Mouse (Mus musculus) forebrain, postnatal 0 days (tissue): Measurements from ENCODE around the gene Gm49368. TPM values are rescaled to one million over a fixed set of nuclear protein-coding genes. Genes with fewer than 3 reads are reported as not detected.

Experiments
- ATAC-seq: fragments of 200-750 bp; cut with Nextera tagmentation; 2 replicates; pipeline ENCODE4 v1.8.0; 2017; ENCODE audit warnings: mild to moderate bottlenecking, moderate library complexity
- DNase-seq: peaks from one replicate; pipeline ENCODE4 v3.0.0-alpha.2; 2015
- H3K27ac ChIP-seq: fragments of 300-500 bp; sonication (generic); 2 replicates; pipeline ENCODE4 v1.5.1; 2014; ENCODE audit warnings: low read depth, mild to moderate bottlenecking, antibody characterized with exemption, low read length, moderate library complexity, mixed read lengths
- H3K27me3 ChIP-seq: fragments of 300-500 bp; sonication (generic); 2 replicates; pipeline ENCODE4 v1.6.1; 2014; ENCODE audit warnings: mild to moderate bottlenecking, low read length, mixed read lengths; ENCODE audit not compliant: insufficient read depth
- H3K36me3 ChIP-seq: fragments of 300-500 bp; sonication (generic); 2 replicates; pipeline ENCODE4 v1.6.1; 2014; ENCODE audit warnings: mild to moderate bottlenecking, moderate library complexity; ENCODE audit not compliant: insufficient read depth
- H3K4me1 ChIP-seq: fragments of 300-500 bp; sonication (generic); 2 replicates; pipeline ENCODE4 v1.6.1; 2014; ENCODE audit warnings: antibody characterized with exemption; ENCODE audit not compliant: insufficient read depth
- H3K4me2 ChIP-seq: fragments of 300-500 bp; sonication (generic); 2 replicates; pipeline ENCODE4 v1.6.1; 2014; ENCODE audit warnings: low read depth, mild to moderate bottlenecking, moderate library complexity
- H3K4me3 ChIP-seq: fragments of 300-500 bp; sonication (generic); 2 replicates; pipeline ENCODE4 v1.5.1; 2014; ENCODE audit warnings: low read depth, low read length, mixed read lengths
- H3K9ac ChIP-seq: fragments of 300-500 bp; sonication (generic); 2 replicates; pipeline ENCODE4 v1.6.1; 2014; ENCODE audit warnings: mild to moderate bottlenecking
- H3K9me3 ChIP-seq: fragments of 300-500 bp; sonication (generic); 2 replicates; pipeline ENCODE4 v1.6.1; 2016; ENCODE audit warnings: low read length
- CTCF ChIP-seq: sonication (generic); IDR thresholded peaks from 2 replicates; pipeline ENCODE4 v1.5.1; 2016; ENCODE audit warnings: antibody characterized with exemption, control low read depth, low read depth
- WGBS: fragments of 180-500 bp; shearing (Covaris S2); extraction: QIAGEN DNeasy Blood & Tissue Kit; methylation state at CpG from one replicate; pipeline ENCODE4 v1.1.7; 2014; 5-methylcytosine and 5-hydroxymethylcytosine counted together
- polyA plus RNA-seq: library from polyadenylated mRNA; unstranded; fragments of >200 nt; fragmentation: Nextera tagmentation; extraction: Ambion mirVana; gene quantifications from 2 replicates; pipeline ENCODE4 v1.2.1, GENCODE M21; 2015
- total RNA-seq: library from RNA; depleted of rRNA; stranded (reverse); fragments of >200 nt; gene quantifications from 2 replicates; pipeline ENCODE4 v1.2.3, GENCODE M21; 2014

Gene Gm49368
- total and polyA plus RNA-seq, 2 experiments from 2014 or later, result not detected

DNA sequence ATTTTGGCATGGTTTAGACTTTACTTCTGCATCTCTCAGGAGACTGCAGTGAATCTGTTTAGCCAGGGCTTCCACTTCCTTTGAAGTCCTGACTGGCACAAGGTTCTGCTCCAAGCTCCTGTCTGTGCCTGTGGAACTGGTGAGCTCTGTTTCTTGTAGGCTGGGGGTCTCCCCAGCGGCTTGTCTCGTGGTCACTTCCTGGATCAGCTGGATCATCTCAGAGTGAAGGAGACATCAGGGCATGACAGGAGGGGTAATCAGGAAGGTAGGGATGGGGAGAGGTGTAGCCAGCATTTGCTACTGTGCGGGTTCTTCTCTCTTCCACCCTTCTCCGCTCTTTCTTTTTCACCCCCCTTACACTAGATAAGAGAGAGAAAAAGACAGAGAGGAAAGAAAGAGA lies 9.3 kb downstream of the Gm49368 start:
- TF ChIP-seq CTCF, result no peak
- H3K4me1 ChIP-seq, result no peaks in the 10 kb centered on the region
- H3K4me3 ChIP-seq, result no peak overlapping the region
- DNase-seq (no peak), ATAC-seq (no peak)
- no peak overlapping the region for H3K4me2 ChIP-seq
- no peaks in the 10 kb centered on the region for H3K36me3 ChIP-seq
- no peaks in the 10 kb centered on the region for H3K27me3 ChIP-seq
- H3K9ac ChIP-seq, result no peak overlapping the region
- no peaks in the 10 kb centered on the region for H3K9me3 ChIP-seq
- no peak overlapping the region for H3K27ac ChIP-seq
- 85% methylated on average over 4 of the region's 4 CpGs for WGBS

- DNase-seq (no peak), ATAC-seq (no peak)
- H3K27ac ChIP-seq, result no peak overlapping the region
- 80% methylated on average over 8 of the region's 8 CpGs for WGBS
- no peaks in the 10 kb centered on the region for H3K4me1 ChIP-seq
- H3K9ac ChIP-seq, result no peak overlapping the region
- H3K9me3 ChIP-seq, result no peaks in the 10 kb centered on the region
- TF ChIP-seq CTCF, result no peak
- no peak overlapping the region for H3K4me2 ChIP-seq
- no peaks in the 10 kb centered on the region for H3K36me3 ChIP-seq
- no peaks in the 10 kb centered on the region for H3K27me3 ChIP-seq
- no peak overlapping the region for H3K4me3 ChIP-seq
Observed at GRCm38 (mm10) chr7:128080012-128080411, 17.5 kb downstream of the Gm49368 start.

DNA sequence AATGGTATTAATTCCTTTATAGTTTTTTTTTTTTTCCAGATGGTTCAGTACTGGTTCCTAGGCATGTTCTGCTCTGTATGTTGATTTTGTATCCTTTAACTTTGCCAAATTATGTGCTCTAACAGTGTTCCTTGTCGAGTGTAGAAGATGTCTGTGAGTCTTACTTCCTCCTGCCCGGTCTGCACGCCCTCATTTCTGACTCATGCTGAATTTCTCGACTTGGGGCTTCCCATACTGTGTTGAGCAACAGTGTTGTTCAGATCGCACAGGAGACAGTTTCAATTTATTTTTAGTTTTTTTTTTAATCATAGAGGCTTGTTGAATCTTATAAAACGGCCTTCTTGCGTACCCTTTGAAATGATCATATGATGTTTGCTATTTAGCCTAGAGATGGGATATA lies 26.7 kb downstream of the Gm49368 start:
- no peaks in the 10 kb centered on the region for H3K4me1 ChIP-seq
- H3K4me2 ChIP-seq, result no peak overlapping the region
- H3K36me3 ChIP-seq, result no peaks in the 10 kb centered on the region
- no peaks in the 10 kb centered on the region for H3K9me3 ChIP-seq
- no peak for DNase-seq
- H3K4me3 ChIP-seq, result no peak overlapping the region
- 84% methylated on average over 7 of the region's 7 CpGs for WGBS
- TF ChIP-seq CTCF, result no peak
- no peak overlapping the region for H3K9ac ChIP-seq
- H3K27me3 ChIP-seq, result no peaks in the 10 kb centered on the region
- no peak for ATAC-seq
- H3K27ac ChIP-seq, result no peak overlapping the region

DNA sequence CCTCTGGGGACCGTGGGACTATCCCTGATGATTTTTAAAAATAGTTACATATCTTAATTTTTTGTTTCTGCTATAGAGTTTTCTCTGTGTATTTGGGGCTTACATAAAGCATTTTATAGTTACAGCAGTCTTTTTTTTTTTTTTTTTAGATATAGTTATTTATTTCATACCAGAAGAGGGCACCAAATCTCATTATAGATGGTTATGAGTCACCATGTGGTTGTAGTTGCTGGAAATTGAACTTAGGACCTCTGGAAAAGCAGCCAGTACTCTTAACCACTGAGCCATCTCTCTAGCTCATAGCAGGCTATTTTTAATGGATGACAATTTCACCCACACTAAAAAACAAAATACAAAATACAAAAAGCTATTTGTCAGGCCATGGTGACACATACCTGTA lies 35.7 kb downstream of the Gm49368 start:
- Histone ChIP-seq H3K4me3 (no peak overlapping the region), H3K27me3 (no peaks in the 10 kb centered on the region), H3K4me1 (no peaks in the 10 kb centered on the region), H3K27ac (no peak overlapping the region), H3K9me3 (no peaks in the 10 kb centered on the region), H3K4me2 (no peak overlapping the region), H3K9ac (no peak overlapping the region), H3K36me3 (no peaks in the 10 kb centered on the region)
- ATAC-seq (no peak), DNase-seq (no peak)
- 76% methylated on average over 1 of the region's 1 CpGs for WGBS
- TF ChIP-seq CTCF, result no peak

DNA sequence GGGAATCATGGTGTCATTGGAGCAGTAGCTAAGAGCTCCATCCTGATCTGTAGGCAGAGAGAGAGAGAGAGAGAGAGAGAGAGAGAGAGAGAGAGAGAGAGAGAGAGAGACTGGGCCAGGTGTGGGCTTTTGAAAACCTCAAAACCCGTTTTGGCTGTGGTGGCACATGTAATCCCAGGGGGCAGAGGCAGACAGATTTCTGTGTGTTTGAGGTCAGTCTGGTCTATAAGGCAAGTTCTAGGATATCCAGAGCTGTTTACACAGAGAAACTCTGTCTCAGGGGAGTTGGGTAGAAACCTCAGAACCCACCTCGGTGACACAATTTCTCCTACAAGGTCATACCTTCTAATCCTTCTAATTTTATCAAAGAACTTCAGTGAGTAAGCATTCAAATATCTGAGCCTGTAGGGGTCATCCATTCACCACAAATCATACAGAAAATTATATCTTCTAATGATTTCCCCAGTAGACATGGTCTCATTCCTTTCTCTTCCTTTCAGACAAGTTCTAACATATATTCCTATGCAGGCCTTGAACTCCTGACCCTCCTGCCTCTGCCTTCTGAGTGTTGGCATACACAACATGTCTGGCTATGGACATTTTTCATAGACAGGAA lies 38.4 kb downstream of the Gm49368 start:
- no peaks in the 10 kb centered on the region for H3K9me3 ChIP-seq
- 89% methylated on average over 2 of the region's 2 CpGs for WGBS
- no peaks in the 10 kb centered on the region for H3K4me1 ChIP-seq
- no peak overlapping the region for H3K4me3 ChIP-seq
- DNase-seq, result no peak
- no peak overlapping the region for H3K9ac ChIP-seq
- H3K4me2 ChIP-seq, result no peak overlapping the region
- TF ChIP-seq CTCF, result no peak
- no peaks in the 10 kb centered on the region for H3K36me3 ChIP-seq
- no peak overlapping the region for H3K27ac ChIP-seq
- ATAC-seq, result no peak
- no peaks in the 10 kb centered on the region for H3K27me3 ChIP-seq

DNA sequence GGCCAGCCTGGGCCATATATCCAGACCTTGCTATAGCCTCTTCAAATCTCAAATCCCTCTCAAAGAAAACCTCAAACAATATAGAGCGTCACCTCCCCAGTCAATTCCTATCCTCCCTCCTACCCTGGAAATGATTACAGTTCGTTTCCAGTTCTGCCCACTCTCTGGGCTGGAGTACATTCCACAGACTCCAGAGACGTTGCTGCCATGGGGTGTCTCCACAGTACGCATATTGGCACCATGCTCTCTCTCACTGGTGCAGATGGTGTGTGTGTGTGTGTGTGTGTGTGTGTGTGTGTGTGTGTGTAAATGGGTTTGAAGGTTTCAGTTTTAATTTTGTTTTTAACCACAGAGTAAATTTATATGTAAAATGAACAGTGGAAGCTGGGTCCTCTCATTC lies 42.8 kb downstream of the Gm49368 start:
- Histone ChIP-seq H3K36me3 (no peaks in the 10 kb centered on the region), H3K27ac (no peak overlapping the region), H3K9me3 (no peaks in the 10 kb centered on the region), H3K9ac (no peak overlapping the region), H3K4me3 (no peak overlapping the region), H3K4me1 (no peaks in the 10 kb centered on the region), H3K27me3 (no peaks in the 10 kb centered on the region), H3K4me2 (no peak overlapping the region)
- DNase-seq, result peak; percentile 77
- peak; percentile 81 for ATAC-seq
- peak; percentile 55 for TF ChIP-seq CTCF
- WGBS, result 46% methylated on average over 4 of the region's 4 CpGs

- H3K27me3 ChIP-seq, result no peaks in the 10 kb centered on the region
- TF ChIP-seq CTCF, result no peak
- ATAC-seq (no peak), DNase-seq (no peak)
- no peak overlapping the region for H3K4me2 ChIP-seq
- no peaks in the 10 kb centered on the region for H3K36me3 ChIP-seq
- H3K27ac ChIP-seq, result no peak overlapping the region
- no peaks in the 10 kb centered on the region for H3K4me1 ChIP-seq
- no peaks in the 10 kb centered on the region for H3K9me3 ChIP-seq
- 94% methylated on average over 7 of the region's 7 CpGs for WGBS
- H3K4me3 ChIP-seq, result no peak overlapping the region
- H3K9ac ChIP-seq, result no peak overlapping the region
Observed at GRCm38 (mm10) chr7:128107462-128107861, 45.0 kb downstream of the Gm49368 start.

GRCm38 (mm10) chr7:128110314-128110713 lies 47.8 kb downstream of the Gm49368 start:
- no peak overlapping the region for H3K4me2 ChIP-seq
- TF ChIP-seq CTCF, result no peak
- no peaks in the 10 kb centered on the region for H3K4me1 ChIP-seq
- H3K9me3 ChIP-seq, result no peaks in the 10 kb centered on the region
- H3K27me3 ChIP-seq, result no peaks in the 10 kb centered on the region
- DNase-seq (no peak), ATAC-seq (no peak)
- H3K9ac ChIP-seq, result no peak overlapping the region
- H3K27ac ChIP-seq, result no peak overlapping the region
- H3K4me3 ChIP-seq, result no peak overlapping the region
- no peaks in the 10 kb centered on the region for H3K36me3 ChIP-seq
- WGBS, result 69% methylated on average over 2 of the region's 2 CpGs
